Mouse (Mus musculus) C2C12 (cell line): ENCODE results near the gene Akap13.

Experiments
- CEBPB ChIP-seq: IDR thresholded peaks from one replicate; pipeline ENCODE4 v1.6.1; 2011; ENCODE audit warnings: low read depth, mild to moderate bottlenecking, control low read depth, moderate library complexity
- CTCF ChIP-seq: IDR thresholded peaks from one replicate; pipeline ENCODE4 v1.5.1; 2011; ENCODE audit not compliant: control insufficient read depth, insufficient read depth, insufficient read length
- FOSL1 ChIP-seq: IDR thresholded peaks from one replicate; pipeline ENCODE4 v1.8.0; 2011; ENCODE audit warnings: mild to moderate bottlenecking, low read length; ENCODE audit not compliant: poor library complexity, insufficient read depth, severe bottlenecking
- MAX ChIP-seq: IDR thresholded peaks from one replicate; pipeline ENCODE4 v1.6.1; 2011; ENCODE audit warnings: mild to moderate bottlenecking, control low read depth
- MYOD1 ChIP-seq: IDR thresholded peaks from one replicate; pipeline ENCODE4 v1.6.1; 2011; ENCODE audit warnings: low read depth; ENCODE audit not compliant: control insufficient read depth, insufficient read length
- MYOG ChIP-seq: IDR thresholded peaks from one replicate; pipeline ENCODE4 v1.6.1; 2011; ENCODE audit not compliant: control insufficient read depth, insufficient read length; ENCODE audit errors: extremely low read depth
- USF1 ChIP-seq: IDR thresholded peaks from one replicate; pipeline ENCODE4 v1.6.1; 2011; ENCODE audit warnings: low read depth, mild to moderate bottlenecking, control low read depth, moderate library complexity

- TF ChIP-seq CTCF (no peak), CEBPB (no peak), USF1 (no peak), MYOD1 (no peak), FOSL1 (no peak), MAX (no peak), MYOG (no peak)
Observed at GRCm38 (mm10) chr7:75524789-75525569, 69.6 kb downstream of the Akap13 start.
